Mouse (Mus musculus): ENCODE measurements around the gene Eif4a3.

The Eif4a3 gene

DNA sequence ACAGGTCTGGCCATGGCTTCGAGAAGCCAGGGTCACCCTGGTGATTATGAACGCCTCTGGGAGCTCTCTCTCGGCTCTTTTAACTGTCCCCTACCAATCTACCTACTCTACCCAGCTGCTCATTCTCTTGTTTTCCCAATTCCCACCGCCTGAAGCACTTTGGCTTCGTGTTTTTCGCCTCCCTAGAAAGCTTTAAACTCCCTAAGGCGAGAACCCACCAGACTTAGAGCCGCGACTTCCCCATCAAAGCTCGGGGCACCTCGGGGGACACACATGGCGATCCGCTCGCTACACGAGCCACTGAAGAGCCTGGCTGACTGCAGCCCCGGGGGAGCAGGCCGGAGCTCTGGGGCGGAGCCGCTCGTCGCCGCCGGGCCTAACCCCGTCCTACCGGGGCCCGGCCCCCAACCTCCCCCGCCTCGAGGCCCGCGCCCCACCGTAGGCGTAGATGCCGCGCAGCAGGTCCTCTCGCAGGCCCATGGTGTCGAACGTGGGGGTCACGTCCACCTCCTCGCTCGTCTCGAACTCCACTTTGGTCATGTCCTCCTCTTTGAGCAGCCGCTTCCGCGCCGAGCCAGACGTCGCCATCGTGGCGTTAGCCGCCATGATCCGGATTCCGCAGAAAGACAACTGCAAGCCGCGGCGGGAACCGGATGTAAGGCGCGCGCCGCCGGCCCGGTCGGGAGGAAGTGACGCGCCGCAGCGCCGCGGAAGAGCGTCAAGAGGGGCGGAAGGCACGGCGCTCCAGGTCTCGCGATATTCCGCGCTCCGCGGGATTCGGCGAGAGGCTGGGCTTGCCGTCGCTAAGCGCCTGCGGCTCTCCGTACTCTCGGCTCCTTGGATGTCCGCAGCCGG is at the start of gene Eif4a3:
TSS of gene Eif4a3 (minus strand) at position 699 of the 855 bp plus-strand sequence.
- DNase-seq (ENCODE audit: low spot score), result peak; percentile 93

DNA sequence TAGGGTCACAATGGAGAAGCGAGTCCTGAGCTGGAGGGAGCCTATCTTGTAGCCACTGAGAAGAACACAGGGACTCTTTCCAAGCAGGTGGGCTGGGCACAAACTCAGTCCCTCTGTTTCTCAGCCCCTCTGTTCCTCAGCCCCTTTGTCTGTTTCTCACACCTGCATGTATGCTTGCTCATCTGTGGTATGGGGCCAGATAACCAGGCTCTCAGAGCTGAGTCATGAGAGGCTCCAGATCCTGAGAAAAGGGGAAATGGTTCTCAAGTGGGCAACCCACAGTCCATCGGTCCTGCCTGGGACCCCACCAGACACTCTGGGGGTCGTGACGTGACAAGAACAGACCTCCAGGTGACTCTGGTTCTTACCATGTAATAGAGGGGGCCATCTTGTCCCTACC is 47.2 kb upstream of the Eif4a3 start:
- no peak for DNase-seq (ENCODE audit: low spot score)

DNA sequence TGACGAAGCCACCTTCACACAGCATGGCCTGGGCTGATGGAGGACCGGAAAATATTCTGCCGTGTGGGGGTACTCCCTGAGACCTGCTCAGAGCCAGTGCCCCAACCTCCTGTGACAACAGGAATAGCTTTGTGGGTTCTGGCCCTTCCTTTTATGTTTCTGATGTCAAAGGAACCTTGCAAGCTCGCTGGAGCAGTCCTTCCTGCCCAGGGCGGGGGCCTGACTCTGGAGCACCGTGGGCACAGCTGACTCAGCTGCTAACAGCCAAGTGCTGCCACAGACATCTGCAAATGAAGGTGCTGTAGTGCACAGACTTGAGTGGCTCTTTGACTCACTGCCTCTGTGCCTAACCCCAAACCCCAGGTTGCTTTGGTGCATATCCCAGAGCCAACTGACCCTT is 45.0 kb upstream of the Eif4a3 start:
- DNase-seq (ENCODE audit: low spot score), result no peak

DNA sequence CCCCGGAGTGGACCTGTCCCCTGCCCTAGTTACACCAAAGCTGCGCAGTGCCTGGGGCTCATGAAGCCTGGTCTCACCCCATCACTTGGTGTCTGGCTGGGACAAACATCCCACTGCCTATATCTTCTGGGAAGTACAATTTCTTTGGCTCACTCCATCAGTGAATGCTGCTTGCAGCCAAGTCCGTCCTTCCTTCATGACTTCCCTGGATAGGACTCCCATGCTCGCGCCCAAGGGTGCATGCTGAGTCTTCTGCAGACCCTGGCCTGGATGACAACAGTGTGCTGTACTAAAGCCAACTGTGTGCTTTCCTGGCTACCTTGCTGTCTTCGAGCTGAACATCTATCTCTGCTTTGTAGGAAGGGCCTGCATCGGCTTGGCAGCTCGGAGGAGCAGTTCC is 44.3 kb upstream of the Eif4a3 start:
- DNase-seq (ENCODE audit: low spot score), result no peak

DNA sequence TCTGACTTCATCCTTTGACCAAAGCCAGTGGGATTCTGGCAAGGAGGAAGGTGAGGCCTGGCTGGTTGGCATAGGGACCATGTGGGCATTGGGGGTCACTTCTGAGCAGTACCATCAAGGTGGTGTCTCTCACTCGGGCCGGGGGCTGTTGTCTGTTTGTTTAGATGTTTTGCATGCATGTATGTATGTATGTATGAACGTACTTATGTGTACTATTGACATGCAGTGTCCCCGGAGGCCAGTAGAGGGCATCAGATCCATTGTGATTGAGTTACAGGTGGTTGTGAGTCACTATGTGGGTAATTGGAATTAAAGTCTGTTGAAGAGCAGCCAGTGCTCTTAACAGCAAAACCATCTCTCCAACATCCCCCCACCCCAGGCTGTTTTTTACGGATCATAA is 39.7 kb upstream of the Eif4a3 start:
- peak; percentile 69 for DNase-seq (ENCODE audit: low spot score)

DNA sequence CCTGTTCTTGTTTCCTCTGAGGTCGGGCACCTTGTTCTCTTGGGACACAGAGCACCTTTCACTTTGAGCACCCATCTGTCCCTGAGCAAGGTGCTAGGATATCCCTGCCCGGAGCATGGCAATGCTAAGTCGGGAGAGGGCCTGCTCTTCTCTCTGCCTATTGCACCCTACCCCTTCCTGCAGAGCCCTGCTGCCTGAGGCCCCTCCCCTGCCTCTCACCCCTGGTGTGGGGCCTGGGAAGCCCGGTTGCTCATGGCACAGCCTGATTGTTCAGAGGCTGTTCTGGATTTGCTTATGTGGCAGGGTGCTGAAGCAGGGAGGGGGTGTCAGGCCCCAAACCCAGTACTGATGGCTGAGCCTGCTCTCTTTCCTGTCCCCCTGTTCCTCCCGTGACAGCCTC is 39.3 kb upstream of the Eif4a3 start:
- no peak for DNase-seq (ENCODE audit: low spot score)

DNA sequence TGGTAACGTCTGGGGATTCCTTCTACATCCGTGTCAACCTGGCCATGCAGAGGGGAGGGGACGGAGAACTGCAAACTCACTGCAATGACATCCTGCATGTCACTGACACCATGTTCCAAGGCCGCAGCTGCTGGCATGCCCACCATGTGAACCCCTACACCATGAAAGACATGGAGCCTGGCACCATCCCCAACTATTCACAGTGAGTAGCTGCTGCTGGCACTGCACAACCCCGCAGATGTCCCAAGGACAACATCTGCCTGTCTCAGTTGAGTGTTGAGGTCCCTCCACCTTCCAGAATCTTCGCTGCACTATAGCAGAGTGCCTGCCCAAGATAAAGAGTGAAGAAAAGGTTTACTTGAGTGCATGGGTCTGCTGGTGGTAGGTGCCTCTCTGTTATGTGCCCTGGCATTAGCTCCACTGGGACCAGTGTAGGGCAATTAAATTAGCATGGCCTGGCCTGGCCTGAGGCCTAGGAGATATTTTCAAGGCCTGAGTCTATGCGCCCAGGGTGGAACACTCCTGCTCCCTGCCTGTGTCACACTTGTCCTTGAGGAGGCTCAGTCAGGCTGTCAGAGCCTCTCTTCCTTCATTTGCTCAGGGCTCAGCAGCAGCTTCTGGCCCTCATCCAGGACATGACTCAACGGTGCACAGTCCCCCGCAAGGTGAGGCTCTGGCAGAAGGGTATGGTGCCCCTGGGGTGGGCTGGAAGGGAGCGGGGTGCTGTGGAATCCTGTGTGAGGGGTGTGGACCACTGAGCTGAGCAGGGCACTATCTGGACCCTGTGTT is 38.6 kb upstream of the Eif4a3 start:
- no peak for DNase-seq (ENCODE audit: low spot score)

DNA sequence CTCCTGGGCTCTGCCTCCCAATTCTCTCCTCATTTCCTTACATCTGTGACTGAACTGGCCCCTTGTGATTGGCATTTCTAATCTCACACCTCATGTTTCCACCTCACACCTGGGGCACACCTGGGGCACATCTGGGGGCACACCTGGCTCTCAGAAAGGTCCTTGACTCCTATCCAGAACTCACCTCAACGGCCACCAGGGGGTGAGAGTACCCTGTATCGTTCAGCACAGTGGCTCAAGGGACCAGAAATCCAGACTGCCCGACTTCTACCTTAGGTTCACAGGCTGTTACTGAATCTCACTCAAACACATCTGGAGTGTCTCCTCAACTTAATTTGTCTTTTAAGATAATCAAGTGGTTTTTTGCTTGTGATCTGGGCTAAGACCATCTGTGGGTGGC is 32.1 kb upstream of the Eif4a3 start:
- no peak for DNase-seq (ENCODE audit: low spot score)

DNA sequence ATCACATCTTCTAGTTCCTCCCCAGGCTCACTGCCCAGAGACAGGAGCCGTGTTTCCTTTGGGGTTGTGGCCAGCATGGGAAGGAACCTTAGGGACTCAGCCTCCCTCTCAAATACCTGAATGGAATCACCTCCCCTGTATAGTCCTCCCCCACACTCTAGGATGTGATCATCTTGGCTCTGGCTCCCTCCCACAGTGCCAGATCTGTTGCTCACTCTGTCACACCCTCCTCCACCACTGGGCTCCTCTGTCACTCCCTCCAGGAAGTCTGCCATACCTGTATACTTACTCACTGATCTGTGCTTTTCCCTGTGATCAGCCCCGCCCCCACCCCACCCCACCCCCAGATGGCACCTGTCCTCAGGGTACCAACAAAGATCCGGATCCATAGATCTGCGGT is 30.7 kb upstream of the Eif4a3 start:
- DNase-seq (ENCODE audit: low spot score), result no peak

DNA sequence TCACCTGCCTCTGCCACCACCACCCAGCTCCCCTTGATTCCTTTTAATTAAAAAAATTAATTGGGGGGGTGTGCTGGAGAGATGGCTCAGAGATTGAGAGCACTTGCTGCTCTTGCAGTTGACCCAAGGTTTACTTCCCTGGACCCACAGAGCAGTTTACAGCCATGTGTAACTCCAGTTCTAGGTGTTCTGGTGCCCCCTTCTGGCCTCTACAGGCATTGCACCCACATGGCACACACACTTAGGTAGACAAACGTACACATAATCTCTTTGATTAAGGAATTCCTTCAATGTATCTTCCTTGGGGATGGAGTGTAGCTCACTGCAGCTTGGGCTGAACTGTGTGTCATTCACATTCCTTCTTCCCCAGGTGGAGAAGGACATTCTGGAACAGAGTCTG is 25.2 kb upstream of the Eif4a3 start:
- no peak for DNase-seq (ENCODE audit: low spot score)

DNA sequence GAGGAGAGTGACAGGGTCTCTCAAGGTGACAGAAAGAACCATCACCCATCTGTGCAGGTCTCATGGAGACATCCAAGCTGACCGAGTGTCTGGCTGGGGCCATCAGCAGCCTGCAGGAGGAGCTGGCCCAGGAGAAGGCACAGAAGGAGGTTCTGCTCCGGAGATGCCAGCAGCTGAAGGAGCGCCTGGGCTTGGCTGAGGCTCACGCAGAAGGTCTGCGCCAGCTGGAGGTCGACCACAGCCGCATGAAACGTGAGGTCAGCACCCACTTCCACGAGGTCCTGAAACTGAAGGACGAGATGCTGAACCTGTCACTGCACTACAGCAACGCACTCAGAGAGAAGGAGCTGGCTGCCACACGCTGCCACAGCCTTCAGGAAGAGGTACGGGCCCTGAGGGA is 22.6 kb upstream of the Eif4a3 start:
- no peak for DNase-seq (ENCODE audit: low spot score)

DNA sequence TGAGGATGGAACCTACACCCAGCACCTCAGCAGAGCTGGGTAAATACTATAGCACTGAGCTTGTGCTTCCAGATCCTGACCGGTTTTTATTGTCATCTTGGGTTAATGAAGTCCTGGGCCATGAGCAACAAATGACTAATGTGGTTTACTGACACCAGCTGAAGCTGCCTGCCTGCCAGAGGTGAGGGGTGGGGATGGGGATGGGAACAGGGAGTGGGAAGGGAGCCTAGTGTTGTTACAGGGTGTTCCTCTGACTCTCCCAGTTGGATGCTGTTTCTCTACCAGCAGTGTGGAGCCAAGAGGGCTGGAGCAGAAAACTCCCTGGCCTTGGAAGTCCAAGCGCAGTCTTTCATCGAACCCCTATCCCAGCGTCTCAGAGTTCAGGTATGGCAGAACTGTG is 16.8 kb upstream of the Eif4a3 start:
- no peak for DNase-seq (ENCODE audit: low spot score)

DNA sequence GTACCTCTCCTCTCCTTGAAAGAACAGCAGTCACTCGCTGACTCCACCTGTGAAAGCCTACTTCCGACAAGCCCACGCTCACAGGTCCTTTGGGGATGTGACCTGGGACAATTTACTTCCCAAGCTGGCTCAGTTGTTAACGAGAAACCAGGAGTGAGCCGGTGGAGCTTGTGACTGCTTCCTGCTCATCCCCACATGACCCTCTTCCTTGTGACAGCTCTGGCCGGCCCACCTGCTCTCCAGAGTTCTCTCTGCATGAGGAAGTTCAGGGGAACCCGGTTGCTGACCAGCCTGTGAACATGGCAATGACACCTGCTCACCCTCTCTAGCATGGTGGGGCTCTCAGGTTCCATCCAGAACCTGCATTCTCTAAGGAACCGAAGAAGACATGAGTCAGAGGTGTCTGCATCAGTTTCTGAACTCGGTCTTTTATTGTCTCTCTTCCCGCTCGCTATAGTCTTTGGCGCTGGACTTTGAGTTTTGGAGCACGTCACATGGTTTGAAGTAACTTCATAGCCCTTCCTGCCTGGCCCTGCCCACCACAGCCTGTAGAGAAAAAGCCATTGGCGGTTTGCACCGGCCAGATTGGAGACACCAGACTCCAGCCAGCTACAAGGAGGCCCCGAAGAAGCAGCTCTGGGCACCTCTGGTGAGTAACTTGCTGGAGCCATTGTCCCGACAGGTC is 14.5 kb upstream of the Eif4a3 start:
- DNase-seq (ENCODE audit: low spot score), result no peak

DNA sequence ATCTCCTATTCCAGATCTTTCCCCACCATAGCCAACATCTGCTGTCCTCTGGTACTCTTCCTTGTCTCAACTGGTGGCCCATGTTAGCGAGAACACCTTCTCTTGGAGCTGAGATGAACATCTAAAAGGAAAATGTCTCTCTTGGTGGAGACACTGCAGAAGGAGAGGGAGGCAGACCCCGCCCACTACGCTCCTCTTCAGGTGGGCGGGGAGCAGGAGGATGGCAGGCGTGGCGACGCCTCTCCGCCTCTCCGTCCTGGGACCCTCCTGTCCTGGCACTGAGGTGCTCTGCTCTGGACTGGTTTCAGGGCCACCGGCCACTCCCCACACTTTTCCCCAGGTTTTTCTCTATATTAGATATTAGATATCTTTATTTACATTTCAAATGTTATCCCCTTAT is 10.7 kb upstream of the Eif4a3 start:
- no peak for DNase-seq (ENCODE audit: low spot score)

DNA sequence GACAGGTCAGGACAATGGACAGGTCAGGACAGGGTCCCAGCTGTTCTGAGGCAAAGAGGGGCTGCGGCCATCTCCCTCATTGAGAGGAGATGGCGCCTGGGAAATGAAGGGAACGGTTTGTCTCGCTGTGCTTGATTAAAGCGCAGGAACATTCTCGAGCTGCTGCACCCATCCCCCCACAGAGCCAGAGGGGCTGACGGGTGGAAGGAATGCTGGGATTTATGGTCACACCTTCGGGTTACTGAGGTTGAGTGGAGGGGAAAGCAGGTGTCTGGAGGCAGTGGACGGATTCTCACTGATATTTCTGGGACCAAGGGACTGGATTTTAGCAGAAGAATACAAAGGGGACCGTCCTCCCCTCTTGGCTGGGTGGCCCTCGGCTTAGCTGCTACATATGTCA is 8.0 kb upstream of the Eif4a3 start:
- no peak for DNase-seq (ENCODE audit: low spot score)

DNA sequence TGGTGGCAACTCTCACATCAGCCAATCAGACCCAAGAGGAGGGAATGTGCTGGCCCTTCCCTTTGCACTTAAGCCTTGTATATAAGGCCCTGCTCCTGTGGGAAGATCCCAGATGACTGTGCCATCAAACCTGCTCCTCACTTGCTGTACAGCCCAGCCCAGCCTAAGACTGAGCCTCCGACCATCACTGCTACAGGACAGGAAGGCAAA is 7.7 kb upstream of the Eif4a3 start, which contains the start of gene Card14:
TSS of gene Card14 (plus strand) at position 111 of the 210 bp plus-strand sequence.
- DNase-seq (ENCODE audit: low spot score), result no peak

DNA sequence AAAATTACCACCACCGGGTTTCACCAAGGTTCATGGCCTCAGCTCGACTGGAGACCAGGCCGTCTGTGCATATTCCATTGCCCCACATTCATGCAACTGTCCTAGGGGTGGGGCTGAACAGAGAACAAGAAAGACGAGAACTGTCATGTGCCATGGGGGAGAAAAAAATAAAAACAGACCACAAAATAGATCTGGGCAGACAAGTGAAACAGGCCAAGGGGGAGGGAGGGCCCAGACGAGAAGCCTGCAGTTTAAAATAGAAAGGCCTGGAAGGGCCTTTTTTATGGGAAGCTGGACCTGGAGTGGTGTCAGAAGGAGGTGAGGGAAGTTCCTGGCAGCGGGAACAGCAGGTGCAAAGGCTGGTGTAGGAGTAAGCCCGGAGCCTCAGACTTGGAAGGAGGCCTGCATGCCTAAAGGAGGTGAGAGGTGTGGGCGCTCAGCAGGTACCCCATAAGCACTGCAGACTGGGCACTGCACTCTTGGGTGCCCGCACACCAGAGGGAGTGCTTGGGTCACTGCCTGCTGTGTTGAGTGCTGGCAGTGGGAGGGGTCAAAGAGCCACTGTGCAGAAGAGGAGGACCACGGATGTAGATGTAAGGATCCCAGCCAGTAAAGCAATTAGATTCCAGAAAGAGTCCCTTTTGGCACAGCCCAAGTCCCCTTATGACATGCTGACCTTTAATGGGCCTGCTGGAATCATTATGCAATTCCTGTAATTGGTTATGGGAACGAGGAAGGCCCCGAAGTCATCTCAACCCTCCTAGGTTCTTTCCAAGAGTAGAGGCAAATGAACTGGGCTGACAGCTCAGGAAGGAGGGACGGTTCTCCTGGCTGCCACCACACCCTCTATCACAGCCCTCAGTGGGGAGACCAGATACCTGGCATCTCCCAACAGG is 7.1 kb upstream of the Eif4a3 start:
- DNase-seq (ENCODE audit: low spot score), result no peak

DNA sequence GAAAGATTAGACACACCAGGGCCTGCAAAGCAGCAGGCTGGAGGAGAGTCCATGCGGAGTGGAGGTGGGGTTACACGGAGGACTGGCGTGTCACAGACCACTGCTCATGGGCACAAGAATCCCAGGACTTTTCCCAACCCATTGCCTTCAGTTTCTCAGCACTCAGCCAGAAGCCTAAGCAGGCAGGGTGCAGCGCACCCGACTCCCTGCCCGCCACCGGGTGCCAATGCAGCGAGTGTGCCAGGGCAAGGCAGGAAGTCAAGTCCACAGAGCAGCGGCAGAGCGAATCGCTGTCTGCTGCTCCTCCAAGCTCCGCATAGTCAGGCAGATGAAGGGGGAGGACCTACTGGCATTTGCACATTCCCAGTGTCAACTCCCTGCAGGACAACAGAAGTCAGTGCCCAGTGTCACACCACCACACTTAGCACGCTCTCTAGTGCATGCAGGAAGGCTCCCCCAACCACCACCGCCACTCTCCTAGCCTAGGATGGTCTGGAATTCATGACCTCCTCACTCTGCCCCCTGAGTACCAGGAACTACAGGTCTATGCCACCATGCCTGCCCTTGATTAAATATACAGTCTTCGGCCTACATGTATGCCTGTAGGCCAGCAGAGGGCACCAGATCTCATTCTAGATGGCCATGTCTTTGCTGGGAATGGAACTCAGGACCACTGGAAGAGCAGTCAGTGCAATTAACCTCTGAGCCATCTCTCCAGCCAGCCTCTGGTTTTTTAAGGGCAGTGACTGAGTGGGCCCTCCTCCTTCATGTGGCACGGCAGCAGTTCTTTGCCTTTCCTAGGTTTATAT is 5.2 kb upstream of the Eif4a3 start:
- peak; percentile 31 for DNase-seq (ENCODE audit: low spot score)

DNA sequence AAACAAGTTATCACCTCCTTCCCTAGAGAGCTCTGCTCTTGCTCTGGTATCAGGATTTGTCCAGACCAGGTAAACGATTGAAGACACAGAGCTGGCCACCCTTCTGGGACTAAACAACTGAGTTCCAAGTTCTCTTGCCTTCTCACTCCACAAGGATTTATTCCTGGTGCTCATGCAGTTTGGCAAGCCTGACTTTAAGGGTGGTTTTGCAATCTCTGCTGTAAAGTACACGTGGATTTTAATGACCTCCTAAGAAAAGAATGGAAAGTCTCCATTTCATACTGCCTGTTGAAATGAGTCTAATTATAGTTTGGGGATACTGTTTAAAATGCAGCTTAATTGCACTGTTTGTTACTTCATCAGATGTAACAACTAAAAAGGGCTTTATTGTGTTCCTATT is 1.1 kb upstream of the Eif4a3 start:
- no peak for DNase-seq (ENCODE audit: low spot score)

DNA sequence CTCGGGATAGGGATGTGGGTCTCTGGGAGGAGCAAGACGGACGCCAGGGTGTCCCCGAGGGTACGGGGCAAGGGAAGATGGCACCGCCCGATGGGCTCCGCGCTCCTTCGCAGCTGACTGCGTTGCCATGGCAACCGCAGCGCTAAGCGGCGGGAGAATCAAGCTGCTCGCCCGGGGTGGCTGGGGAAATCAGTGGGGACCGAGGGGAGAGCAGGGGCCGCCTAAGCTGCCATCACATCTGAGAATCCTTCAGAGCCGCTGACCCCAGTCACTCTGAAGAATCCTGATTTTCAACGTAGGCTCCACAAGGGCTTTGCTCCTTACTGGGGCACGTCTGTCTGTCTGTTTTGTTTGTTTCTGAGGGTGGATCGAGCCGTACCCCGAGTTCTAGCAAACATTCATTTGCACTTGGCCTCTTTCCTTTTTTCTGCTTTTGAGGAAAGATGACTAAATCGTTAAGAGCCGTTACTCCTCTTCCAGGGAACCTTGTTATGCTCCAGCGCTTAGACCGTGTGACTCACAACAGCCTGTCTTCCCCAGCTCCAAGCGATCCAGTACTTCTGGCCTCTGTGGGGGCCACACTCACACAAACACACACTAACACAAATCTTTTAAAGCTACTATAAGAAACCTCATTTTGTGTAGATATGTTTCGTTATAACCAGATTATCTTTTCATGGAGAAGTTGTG is 502 bp upstream of the Eif4a3 start:
- no peak for DNase-seq (ENCODE audit: low spot score)

DNA sequence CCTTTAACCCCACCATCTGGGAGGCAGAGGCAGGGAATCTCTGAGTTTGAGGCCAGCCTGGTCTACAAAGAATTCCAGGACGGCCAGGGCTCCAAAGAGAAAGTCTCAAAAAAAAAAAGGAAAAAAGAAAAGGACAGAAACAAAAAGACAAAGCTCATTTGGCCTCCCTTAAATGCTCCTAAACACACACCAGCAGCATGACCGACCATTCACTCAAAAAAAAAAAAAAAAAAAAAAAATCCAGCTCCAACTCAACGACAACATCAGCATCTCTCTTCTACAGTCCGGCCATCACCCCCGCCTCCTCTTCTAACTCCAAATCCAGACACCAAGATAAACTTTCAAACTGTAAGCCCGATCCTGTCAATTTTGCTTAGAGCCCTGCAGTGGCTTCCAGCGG is 972 bp downstream of the Eif4a3 start:
- no peak for DNase-seq (ENCODE audit: low spot score)
